Mouse (Mus musculus) layer of hippocampus, adult 9-10 months (tissue): Measurements from ENCODE around the gene Art4.
"Not testable (repeated sequence)": the region's sequence is repeated elsewhere in the genome, so short reads cannot be mapped to it uniquely, and the experiment has no call there.

Experiments
- DNase-seq: peaks from one replicate; pipeline ENCODE4 v3.0.0; 2022; ENCODE audit warnings: low spot score

Art4 gene

DNA sequence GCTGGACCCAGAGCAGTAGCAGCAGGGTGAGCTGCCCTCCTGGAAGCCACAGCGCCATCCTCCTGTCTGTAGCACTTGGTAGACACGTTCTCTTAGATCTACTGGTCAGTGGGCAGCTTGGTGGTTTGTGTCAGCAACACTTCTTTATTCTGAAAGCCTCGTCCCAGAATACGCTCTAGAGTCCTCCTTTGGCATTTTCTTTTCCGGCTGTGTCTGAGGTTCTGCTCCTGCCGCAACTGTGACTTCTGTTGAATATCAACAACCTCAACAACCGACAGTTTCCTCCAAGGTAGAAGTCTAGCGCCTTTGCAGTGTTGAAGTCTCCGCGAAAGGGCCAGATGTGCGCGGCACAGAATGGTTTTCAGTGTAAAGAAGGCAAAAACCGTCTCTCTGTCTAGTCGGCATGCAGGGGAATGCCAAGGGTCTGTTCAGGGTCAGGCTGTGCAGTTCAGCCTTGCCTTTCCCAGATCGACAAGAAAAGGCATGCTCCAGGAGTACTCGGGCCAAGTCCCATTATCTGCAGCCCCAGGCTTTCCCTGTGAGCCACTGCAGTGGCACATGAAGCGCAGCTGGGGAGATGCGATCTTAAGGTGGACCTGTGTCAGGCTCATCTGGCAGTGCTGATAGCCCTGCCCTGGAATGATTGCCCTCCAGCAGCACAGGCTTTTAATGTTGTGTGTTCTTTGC is at the start of gene Art4:
Gene Art4 (minus strand): TSS at position 548 of the 687 bp plus-strand sequence.
- DNase-seq: no peak

DNA sequence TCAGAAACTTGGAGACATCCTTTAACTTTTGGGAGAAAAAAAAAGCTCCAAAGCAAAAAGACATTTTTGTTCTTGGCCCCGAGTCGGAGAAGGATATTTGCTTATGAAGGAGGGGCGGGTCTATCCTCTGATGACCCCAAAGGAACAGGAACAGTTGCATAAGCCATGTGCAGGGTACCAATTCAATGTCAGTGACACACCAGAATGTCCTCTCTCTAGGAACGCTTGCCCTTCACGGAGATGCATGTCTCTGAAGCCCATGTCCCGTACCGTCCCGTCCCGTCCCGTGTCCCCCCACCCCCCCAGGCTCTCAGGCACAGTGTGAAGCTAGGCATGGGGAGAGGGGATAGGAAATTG is 49.4 kb upstream of the Art4 start:
- no peak for DNase-seq

- no peak for DNase-seq
Observed at GRCm38 (mm10) chr6:136906283-136906936, 48.9 kb upstream of the Art4 start.

- no peak for DNase-seq
Observed at GRCm38 (mm10) chr6:136903885-136904470, 46.4 kb upstream of the Art4 start.

GRCm38 (mm10) chr6:136902527-136902926 is 45.0 kb upstream of the Art4 start:
- DNase-seq: no peak

GRCm38 (mm10) chr6:136901010-136901409 is 43.5 kb upstream of the Art4 start:
- DNase-seq: no peak

GRCm38 (mm10) chr6:136900369-136901009 is 43.0 kb upstream of the Art4 start:
- no peak for DNase-seq

DNA sequence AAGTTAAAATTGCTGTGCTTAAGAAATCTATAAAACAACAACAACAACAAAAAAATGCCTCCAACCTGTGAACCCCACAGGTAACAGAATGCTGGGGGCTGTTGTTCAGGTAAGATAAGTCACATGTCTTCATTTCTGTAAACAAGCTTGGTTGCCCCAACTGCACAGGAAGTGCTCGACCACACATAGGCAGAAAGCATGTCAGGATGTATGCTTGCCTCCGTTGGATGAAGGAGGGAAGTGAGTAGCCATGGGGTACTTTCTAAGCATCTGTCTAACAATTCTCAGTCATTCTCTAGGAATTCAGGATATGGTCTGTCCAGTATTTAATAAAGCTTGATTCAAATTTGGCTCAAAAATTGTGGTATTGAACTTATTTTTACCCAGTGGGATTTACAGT is 41.4 kb upstream of the Art4 start:
- DNase-seq: no peak

DNA sequence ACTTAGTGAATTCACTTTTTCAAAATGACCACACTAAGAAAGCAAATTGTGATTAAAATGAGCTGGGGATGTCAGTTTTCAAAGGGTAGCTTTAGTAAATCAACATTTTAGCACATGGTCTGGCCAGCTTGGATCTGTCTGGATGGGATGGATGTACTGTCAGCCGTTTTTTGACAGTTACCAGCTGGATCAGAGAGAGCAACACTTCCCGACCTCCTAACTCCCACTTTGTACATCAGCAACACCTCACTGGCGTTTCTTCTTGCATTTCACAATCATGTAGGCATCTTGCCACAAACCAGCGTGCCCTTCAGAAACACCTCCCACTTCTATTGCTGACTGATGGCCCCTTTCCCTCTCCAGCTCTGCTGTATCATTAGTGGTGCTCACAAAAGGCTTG is 40.7 kb upstream of the Art4 start:
- no peak for DNase-seq

DNA sequence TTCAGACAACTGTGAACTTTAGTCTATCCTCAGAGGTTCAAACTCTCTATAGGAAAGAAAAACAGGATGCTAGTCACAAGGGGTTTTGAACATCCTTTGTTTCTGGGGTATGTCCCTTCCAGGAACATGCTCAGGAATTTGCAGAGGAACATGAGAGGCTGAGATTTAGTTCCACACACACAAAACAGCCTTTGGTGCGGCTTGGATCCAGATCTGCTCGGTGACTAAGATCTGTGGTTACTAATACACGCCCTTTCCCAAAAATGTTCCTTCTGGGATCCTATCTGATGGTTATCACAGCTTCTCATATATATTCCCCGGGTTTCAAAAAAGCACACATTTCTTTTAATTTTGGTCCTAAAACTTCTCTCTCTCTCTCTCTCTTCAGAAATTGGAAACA is 40.3 kb upstream of the Art4 start:
- DNase-seq: no peak

DNA sequence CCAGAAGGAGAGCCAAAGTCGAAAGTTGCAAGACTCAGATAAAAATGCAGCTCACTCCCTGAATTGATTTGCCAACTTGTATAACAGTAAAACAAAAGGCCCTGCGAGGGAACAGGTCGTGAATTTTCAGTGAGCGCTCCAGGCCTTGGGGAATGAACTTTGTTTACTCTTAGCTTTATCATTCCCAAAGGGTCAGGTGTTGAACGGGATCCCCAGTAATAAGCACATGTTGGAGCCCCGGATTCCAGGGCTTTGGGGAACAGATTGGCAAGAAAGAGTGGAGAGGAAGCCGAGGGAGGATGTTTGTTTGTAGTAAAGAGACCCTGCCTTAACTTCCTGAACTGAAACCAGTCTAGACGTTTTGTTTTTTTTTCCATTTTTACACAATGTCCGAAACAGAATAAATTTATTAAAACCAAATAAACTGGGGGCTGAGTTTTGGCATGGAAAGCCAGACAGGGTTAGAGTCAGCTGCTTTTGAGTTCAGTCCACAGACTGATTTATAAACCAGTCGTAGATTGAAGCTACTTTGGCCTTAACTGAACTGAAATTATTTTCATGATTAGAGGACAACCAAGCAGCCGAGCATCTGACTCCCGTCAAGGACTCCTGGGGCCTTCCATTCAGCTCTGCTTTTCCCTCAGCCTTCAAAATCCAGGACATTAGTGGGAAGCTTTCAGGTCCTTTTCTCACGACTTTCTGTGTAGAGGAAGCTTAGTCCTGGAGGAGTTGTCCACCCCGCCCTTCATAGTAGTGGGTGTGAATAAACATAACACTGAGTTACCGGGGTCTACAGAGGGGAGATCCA is 37.2 kb upstream of the Art4 start:
- no peak for DNase-seq

DNA sequence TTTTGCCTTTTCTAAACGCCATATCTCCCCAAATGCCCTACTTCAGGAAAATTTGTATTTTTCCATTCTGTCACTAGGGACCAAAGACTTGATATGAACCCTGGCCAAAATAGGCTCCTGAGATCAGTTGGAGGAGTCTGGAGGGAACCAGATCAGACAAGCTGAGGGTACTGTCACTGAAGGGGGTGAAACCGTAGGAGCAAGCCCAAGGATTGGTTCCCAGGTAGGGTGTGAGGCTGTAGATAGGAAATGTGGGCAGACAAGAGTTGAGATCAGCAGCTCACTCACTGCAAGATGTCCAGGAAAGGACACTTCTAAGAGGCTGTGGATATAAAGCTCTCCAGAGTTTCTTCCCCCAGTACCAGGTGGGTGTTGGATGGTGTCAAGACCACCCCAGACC is 34.5 kb upstream of the Art4 start:
- DNase-seq: no peak

GRCm38 (mm10) chr6:136889554-136889953 is 32.0 kb upstream of the Art4 start:
- no peak for DNase-seq

DNA sequence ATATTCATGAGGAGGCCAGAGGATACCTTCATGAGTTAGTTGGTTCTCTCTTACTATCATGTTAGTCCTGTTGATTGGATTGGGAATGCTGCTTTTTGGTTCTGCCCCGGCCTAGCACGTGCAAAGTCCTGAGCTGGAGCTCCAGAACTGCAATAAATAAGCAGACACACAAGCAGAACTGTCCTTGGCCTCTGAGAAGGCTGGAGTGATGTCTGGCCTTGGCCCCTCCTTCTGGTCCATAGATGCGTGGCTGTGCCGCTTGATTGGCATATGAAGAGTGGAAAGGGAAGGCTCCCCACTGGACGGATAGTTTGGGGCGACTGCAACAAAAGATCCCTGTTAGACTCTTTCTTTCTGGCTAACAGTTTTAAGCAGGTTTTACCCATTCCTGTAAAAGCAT is 31.5 kb upstream of the Art4 start:
- DNase-seq: no peak

GRCm38 (mm10) chr6:136887854-136888253 is 30.3 kb upstream of the Art4 start:
- DNase-seq: no peak

- DNase-seq: not testable (repeated sequence)
Observed at GRCm38 (mm10) chr6:136884766-136885165, 27.2 kb upstream of the Art4 start.

DNA sequence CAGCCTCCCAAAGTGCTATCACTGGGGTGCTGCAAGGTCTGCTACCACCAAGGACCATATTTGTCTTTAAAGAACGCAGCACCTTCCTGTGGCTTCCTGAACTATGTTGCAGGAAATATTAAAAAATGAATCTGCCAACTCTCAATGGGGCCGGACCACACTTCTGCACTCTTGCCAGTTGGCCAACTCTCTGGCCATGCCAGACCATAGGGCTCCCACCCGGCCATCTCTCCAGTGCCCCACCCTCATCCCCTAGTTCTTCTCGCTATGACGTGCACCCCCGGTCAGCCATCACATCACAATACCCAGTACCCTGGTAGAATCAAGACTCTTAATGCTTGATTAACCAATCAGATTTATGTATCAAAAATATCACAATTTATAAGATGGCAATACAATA is 26.4 kb upstream of the Art4 start:
- no peak for DNase-seq

GRCm38 (mm10) chr6:136883431-136883915 is 25.9 kb upstream of the Art4 start:
- no peak for DNase-seq

- no peak for DNase-seq
Observed at GRCm38 (mm10) chr6:136881678-136882077, 24.1 kb upstream of the Art4 start.

DNA sequence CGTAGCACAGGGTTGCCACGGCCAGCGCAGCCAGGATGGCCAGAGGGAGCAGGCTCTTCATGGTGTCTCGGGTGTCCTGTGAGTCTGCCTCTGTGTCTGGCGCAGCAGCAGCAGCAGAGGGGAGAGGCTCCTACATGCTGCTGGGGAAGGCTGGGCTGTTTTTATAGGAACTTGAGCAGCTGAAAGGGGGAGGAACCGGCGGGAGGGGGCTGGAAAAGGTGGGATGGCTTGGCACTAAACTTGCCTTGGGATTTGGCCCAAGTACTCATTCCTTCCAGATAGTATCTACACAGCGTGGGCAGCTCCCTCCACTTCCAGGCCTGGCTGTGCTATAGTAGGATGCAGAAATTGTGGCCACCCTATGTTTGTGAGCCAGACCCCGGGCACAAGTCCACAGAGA is 18.1 kb upstream of the Art4 start, which contains the start of gene Mgp:
Gene Mgp (minus strand): TSS at position 154 of the 400 bp plus-strand sequence.
- DNase-seq: no peak

GRCm38 (mm10) chr6:136874599-136874998 is 17.1 kb upstream of the Art4 start:
- DNase-seq: no peak

DNA sequence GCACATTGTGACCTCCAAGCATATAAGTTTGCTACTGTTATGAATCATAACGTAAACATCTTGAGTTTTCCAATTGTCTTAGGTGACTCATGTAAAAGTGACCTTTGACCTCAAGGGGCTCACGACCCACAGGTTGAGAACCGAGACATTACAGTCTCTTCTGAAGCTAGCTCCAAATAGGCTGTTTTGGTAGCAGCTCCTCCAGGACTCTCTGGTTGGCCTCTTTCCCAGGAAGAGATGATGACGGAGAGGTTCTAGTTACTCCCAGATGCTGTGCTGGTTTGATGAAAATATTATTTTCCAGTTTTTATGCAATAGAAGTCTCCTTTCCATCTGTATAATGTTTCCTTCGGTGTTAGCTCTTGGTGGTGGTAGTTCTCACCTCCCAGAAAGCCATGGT is 11.4 kb upstream of the Art4 start:
- DNase-seq: no peak
